Mouse (Mus musculus) forebrain, embryonic 11.5 days (tissue): ENCODE data around the gene Cd3eap. TPM values are rescaled to one million over a fixed set of nuclear protein-coding genes. Genes with fewer than 3 reads are reported as not detected.

Experiments
- ATAC-seq: fragments of 200-750 bp; cut with Nextera tagmentation; replicated peaks from 2 replicates; pipeline ENCODE4 v1.8.0; 2017; ENCODE audit warnings: moderate TSS enrichment; ENCODE audit not compliant: low FRiP score
- DNase-seq: peaks from one replicate; pipeline ENCODE4 v3.0.0-alpha.2; 2017; ENCODE audit warnings: low spot score
- H3K27ac ChIP-seq: fragments of 300-500 bp; sonication (generic); 2 replicates; pipeline ENCODE4 v1.5.1; 2014; ENCODE audit warnings: low read depth, low read length
- H3K27me3 ChIP-seq: fragments of 300-500 bp; sonication (generic); 2 replicates; pipeline ENCODE4 v1.6.1; 2014; ENCODE audit warnings: mild to moderate bottlenecking, low read length, mixed read lengths; ENCODE audit not compliant: control insufficient read depth, insufficient read depth
- H3K36me3 ChIP-seq: fragments of 300-500 bp; sonication (generic); 2 replicates; pipeline ENCODE4 v1.6.1; 2014; ENCODE audit warnings: mild to moderate bottlenecking, low read length, moderate library complexity, mixed read lengths; ENCODE audit not compliant: control insufficient read depth, insufficient read depth
- H3K4me1 ChIP-seq: fragments of 300-500 bp; sonication (generic); replicated peaks from 2 replicates; pipeline ENCODE4 v1.6.1; 2014; ENCODE audit warnings: low read length, mixed read lengths; ENCODE audit not compliant: control insufficient read depth, insufficient read depth
- H3K4me2 ChIP-seq: fragments of 300-500 bp; sonication (generic); 2 replicates; pipeline ENCODE4 v1.6.1; 2014; ENCODE audit warnings: low read depth, mild to moderate bottlenecking, low read length, moderate library complexity, mixed read lengths; ENCODE audit not compliant: severe bottlenecking
- H3K4me3 ChIP-seq: fragments of 300-500 bp; sonication (generic); 2 replicates; pipeline ENCODE4 v1.5.1; 2014; ENCODE audit warnings: low read depth, low read length
- H3K9ac ChIP-seq: fragments of 300-500 bp; sonication (generic); 2 replicates; pipeline ENCODE4 v1.6.1; 2014; ENCODE audit warnings: low read length
- H3K9me3 ChIP-seq: fragments of 300-500 bp; sonication (generic); 2 replicates; pipeline ENCODE4 v1.6.1; 2016; ENCODE audit warnings: low read length, mixed read lengths; ENCODE audit not compliant: control insufficient read depth
- WGBS: fragments of 180-500 bp; shearing (Covaris S2); extraction: QIAGEN DNeasy Blood & Tissue Kit; methylation state at CpG from one replicate; pipeline ENCODE4 v1.1.7; 2014; 5-methylcytosine and 5-hydroxymethylcytosine counted together
- polyA plus RNA-seq: library from polyadenylated mRNA; unstranded; fragments of >200 nt; fragmentation: Nextera tagmentation; extraction: Ambion mirVana; gene quantifications from 2 replicates; pipeline ENCODE4 v1.2.1, GENCODE M21; 2014

The Cd3eap gene
- polyA plus RNA-seq, 1 experiment from 2014 or later: 24.0 TPM

DNA sequence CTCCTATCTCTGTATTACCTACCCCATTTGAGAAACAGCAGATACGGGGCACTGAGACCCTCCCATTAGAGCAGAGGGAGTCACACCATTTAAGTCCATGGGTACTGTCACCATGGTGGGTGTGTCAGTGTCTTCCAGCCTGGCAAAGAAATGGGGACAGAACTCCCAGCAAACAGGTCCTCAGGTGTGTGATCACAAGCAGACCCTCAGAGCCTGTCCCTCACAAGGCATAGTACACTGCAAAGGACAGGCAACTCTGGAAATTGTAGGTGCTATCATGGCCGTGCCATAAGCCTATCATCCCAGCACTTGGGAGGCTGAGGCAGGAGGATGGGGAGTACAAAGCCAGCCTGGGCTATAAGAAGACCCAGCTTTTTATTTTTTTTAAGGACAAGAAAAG, 41.1 kb downstream of the Cd3eap start:
- Histone ChIP-seq H3K9ac (no peak overlapping the region), H3K9me3 (no peaks in the 10 kb centered on the region), H3K4me2 (no peak overlapping the region), H3K27ac (no peak overlapping the region), H3K4me3 (no peak overlapping the region), H3K36me3 (no peaks in the 10 kb centered on the region), H3K27me3 (no peaks in the 10 kb centered on the region), H3K4me1 (peaks cover 3% of the 10 kb centered on the region; the same call in 1 of the 2 replicates)
- no peak for ATAC-seq
- no peak for DNase-seq
- WGBS: 81% methylated on average over 2 of the region's 2 CpGs

DNA sequence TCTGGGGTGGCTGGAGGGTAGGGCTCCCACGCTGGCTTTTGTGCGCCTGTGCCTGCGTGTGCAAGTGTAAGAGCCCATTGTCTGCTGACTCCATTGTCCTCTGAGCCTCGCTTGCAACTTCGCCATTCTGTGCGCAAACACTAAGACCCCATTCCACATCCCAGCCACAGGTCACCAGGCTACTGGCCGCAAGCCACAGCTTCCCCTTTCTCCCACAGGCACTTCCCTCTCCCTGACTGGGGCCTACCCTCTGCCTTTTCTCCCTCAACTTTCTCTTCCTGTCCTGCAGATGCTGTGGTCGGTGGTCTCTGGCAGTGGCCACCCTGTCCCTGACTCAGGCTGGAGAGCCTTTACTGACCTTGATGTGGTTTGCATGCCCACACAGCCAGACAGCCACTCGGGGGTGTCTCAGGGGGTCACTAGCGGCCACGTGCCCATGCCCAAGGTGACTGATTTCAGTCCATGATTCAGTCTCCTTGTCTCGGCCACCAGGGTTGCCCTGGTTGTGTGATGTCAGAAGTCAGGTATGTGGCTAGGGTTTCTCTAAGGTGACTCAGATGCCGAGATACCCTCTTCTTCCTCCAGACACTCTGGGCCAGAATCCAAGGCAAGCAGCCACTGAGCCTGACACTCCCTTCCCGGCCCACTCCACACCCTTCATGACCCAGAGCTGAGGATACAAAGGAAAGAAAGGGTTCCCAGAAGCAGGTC, 42.7 kb downstream of the Cd3eap start:
- H3K4me1 ChIP-seq: peaks cover 3% of the 10 kb centered on the region; the same call in 1 of the 2 replicates
- no peak overlapping the region for H3K4me3 ChIP-seq
- H3K36me3 ChIP-seq: no peaks in the 10 kb centered on the region
- H3K9ac ChIP-seq: no peak overlapping the region
- 51% methylated on average over 14 of the region's 14 CpGs for WGBS
- H3K27ac ChIP-seq: no peak overlapping the region
- H3K4me2 ChIP-seq: no peak overlapping the region
- no peak for DNase-seq
- ATAC-seq: no peak
- H3K9me3 ChIP-seq: no peaks in the 10 kb centered on the region
- no peaks in the 10 kb centered on the region for H3K27me3 ChIP-seq

DNA sequence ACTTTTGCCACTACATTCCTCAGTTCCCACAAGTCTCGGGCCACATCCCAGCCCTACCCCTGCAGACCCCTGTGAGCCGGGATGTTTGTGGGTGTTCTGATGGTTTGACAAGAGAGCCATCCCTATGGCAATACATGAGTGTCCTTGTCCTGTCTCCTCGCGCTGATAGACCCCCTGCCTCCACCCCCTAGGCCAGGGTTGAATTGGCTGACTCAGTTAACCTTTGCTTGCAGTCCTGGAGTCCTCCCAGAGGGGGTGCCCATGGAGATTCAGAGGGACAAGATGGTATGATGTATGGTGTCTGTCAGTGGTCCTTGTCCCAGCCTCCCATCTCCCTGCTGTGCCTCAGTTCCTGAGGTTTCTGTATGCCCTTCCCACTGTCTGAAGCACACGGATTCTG, 45.2 kb downstream of the Cd3eap start:
- Histone ChIP-seq H3K27me3 (no peaks in the 10 kb centered on the region), H3K4me2 (no peak overlapping the region), H3K27ac (no peak overlapping the region), H3K9ac (no peak overlapping the region), H3K4me1 (peaks cover 5% of the 10 kb centered on the region; the same call in 1 of the 2 replicates), H3K9me3 (no peaks in the 10 kb centered on the region), H3K36me3 (no peaks in the 10 kb centered on the region), H3K4me3 (no peak overlapping the region)
- no peak for DNase-seq
- 51% methylated on average over 5 of the region's 5 CpGs for WGBS
- no peak for ATAC-seq

DNA sequence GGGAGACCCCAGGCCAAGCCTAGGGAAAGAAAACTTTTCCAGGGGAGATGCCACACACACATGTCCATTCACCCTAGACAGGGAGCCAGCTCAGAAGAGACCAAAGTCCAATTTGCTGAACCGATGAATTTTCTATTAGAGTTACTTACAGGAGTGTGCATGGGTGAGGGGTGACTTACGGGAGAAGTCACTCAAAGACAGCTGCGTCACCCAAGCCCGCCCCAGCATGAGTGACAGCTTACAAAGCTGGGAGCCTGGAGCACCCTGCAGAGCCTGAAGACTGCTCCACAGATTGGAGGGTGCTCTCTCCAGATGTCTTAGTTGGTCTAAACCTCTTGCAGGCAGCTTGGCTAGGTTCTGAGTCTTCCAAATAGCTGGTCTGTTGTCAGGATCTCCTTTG, 47.3 kb downstream of the Cd3eap start:
- Histone ChIP-seq H3K9me3 (no peaks in the 10 kb centered on the region), H3K9ac (no peak overlapping the region), H3K27me3 (peaks cover 4% of the 10 kb centered on the region), H3K4me3 (no peak overlapping the region), H3K27ac (no peak overlapping the region), H3K4me1 (peaks cover 5% of the 10 kb centered on the region; the same call in 1 of the 2 replicates), H3K4me2 (no peak overlapping the region), H3K36me3 (no peaks in the 10 kb centered on the region)
- 41% methylated on average over 4 of the region's 4 CpGs for WGBS
- DNase-seq (no peak), ATAC-seq (no peak)

- no peaks in the 10 kb centered on the region for H3K36me3 ChIP-seq
- H3K27ac ChIP-seq: no peak within 1 kb of the TSS
- H3K4me1 ChIP-seq: peaks cover 8% of the 10 kb centered on the region; the same call in 1 of the 2 replicates
- under 1% methylated on average over 48 of the region's 49 CpGs for WGBS
- peak within 1 kb of the TSS; percentile 51 for H3K4me3 ChIP-seq
- H3K9me3 ChIP-seq: no peaks in the 10 kb centered on the region
- DNase-seq (peak; percentile 96), ATAC-seq (peak; percentile 86)
- peaks cover 24% of the 10 kb centered on the region for H3K27me3 ChIP-seq
- peak within 1 kb of the TSS; percentile 39 for H3K9ac ChIP-seq
- H3K4me2 ChIP-seq: peak within 1 kb of the TSS; percentile 94
Measured at GRCm38 (mm10) chr7:19309884-19310641, 49.2 kb downstream of the Cd3eap start, which contains the start of gene Fosb. Fosb (minus strand) TSS chr7:19310051.

DNA sequence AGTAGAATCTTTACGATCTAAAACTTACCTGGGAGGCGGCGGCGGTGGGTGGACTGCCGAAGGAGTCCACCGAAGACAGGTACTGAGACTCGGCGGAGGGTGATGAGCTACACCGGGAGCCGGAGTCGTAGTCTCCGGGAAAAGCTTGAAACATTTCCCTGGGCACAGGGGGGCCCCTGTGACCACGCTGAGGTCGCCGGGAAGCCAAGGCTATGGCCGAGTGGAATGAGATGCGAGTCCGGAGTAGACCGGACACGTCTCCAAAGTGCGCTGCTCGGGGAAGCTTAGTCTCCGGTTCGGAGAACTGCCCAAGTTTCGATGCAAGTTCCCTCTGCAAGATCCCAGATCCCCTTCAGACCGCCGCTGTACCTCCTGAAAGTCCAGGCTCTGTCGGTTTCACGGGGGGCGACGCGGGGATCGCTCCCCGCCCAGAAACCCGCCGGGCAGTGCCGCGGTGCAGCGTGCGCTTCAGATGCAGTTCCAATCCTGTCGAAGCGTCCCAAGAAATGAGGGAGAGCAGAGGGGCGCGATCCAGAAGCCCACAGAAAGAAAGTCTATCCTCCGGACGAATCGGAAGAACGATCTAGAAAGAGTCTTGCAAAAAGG, 49.9 kb downstream of the Cd3eap start:
- Histone ChIP-seq H3K36me3 (no peaks in the 10 kb centered on the region), H3K4me1 (peaks cover 9% of the 10 kb centered on the region; the same call in 1 of the 2 replicates), H3K27me3 (peaks cover 30% of the 10 kb centered on the region), H3K27ac (no peak overlapping the region), H3K4me2 (peak overlapping the region; percentile 94), H3K9ac (peak overlapping the region; percentile 39), H3K9me3 (no peaks in the 10 kb centered on the region), H3K4me3 (peak overlapping the region; percentile 51)
- WGBS: 1% methylated on average over 48 of the region's 48 CpGs
- peak; percentile 67 for DNase-seq
- ATAC-seq: no peak

DNA sequence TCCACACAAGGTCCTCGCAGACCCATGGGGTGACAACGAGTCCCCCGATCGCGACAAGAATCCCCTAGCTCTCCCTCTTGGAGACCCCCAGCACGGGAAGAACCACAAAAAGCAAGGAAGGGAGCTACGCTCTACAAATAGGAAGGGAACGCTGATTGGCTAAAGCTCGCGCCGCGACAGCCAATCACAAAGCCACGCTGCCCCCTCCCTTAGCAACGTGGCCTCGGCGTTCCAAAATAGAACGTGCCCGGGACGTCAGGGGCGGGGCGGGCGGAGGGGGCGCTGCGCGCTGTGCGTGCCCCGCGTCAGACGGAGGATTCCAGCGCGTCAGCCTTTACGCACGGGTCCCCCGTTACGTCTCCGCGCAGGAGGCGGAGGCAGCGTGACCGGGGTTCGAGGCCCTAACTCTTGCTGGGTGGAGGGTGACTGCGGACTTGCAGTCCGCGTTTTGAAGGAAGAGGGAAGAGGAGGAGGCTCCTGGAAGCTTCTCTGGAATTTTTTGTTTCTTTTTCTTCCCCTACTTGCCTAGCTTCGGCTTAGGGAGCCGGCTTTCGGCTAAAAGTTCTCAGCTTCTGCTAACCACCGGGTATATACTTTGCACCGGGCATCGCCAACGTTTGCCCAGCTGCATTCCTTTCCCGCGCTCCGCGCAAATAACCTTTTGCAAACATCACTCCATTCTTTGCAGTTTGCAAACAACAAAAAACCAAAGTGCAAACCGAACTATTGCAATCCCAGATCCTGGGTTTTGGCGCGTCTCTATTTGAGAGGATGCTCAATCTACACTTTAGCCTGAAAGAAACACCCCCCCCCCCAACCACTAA, 50.6 kb downstream of the Cd3eap start:
- peaks cover 10% of the 10 kb centered on the region; the same call in 1 of the 2 replicates for H3K4me1 ChIP-seq
- under 1% methylated on average over 58 of the region's 58 CpGs for WGBS
- H3K36me3 ChIP-seq: no peaks in the 10 kb centered on the region
- peak overlapping the region; percentile 94 for H3K4me2 ChIP-seq
- peak overlapping the region; percentile 36 for H3K9ac ChIP-seq
- DNase-seq (peak; percentile 98), ATAC-seq (peak; percentile 86)
- no peaks in the 10 kb centered on the region for H3K9me3 ChIP-seq
- H3K27me3 ChIP-seq: peaks cover 36% of the 10 kb centered on the region
- H3K27ac ChIP-seq: no peak overlapping the region
- peak overlapping the region; percentile 51 for H3K4me3 ChIP-seq
